Mouse (Mus musculus) cerebellum, postnatal 25 days (tissue): Measurements from ENCODE around the gene Ntn5.

Experiments
- DNase-seq, 2 experiments: peaks; one replicate each; pipeline ENCODE4 v3.0.0; 2021; ENCODE audit warnings: mixed read lengths in 2 of 2

Ntn5 gene

DNA sequence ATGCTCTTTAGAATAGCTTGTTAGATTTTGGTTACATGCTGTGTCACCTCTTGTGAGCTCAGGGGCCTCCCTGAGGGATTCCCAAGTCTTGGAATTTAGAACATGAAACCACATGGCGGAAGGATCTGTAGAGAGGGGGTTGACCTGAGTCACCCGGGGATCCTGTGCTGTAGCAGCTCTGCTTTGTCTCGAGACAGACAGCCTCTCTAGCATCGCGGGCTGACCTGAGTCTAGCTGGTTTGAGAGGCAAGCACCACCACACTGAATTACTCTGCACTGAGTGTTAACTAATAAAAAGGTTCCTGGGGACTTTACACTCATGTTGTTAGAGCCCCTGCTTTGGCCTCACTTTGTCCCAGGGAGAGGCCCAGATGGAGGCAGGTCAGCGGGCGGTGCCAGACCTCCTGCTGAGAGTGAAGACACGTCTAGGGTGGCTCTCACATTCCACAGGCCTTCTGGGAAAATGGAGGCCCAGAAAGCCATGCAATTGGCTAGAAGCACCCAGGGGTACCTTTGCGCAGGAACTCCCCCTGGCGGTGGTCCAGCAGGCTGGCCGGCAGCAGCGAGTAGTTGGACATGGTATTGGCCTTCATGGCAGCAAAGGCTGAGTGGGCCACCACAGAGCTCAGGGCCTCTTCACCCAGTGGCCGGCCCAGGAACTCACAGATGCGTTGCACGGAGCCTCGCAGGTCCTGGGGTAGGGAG, 47.1 kb downstream of the Ntn5 start:
- no peak for DNase-seq

DNA sequence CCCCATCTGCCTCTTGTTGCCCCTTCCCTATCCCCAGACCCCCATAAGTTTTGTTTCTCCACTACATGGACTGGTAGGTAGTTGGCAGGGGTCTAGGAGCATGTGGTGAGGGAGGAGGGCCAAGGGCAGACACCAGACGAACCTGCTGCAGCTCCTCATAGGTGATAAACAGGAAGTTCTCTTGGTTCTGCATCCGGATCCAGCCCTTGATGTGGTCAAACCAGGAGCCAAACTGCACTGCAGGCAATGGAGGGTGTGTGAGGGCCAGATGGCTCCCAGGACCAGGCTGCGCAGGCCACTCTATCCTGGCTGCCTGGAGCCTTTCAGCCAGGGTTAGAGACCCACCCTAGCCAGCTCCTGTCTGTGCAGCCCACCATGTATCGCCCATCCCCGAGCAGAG, 49.7 kb downstream of the Ntn5 start:
- no peak for DNase-seq

DNA sequence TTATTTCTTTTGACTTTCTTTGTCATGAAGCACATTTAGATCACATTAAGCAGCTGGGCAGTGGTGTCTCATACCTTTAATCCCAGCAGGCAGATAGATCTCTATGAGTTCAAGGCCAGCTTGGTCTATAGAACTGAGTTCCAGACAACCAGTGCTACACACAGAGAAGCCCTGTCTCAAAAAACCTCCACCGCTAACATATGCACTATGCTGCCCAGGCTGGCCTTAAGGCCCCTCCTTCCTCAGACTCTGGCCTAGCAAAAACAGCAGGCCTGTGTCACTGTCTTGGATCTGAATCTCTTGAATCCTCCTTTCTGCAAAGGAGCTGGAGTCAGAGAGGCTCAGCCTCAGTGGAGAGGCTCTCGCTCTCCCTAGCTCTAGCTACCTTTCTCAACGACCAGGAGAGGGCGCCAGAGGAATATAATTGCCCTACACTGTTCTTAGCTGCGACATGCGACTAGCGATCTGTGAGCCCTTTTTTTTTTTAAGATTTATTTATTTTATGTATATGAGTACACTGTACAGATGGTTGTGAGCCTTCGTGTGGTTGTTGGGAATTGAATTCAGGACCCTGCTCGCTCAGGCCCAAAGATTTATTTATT, 55.4 kb downstream of the Ntn5 start:
- DNase-seq: peak; percentile 82 to 91

DNA sequence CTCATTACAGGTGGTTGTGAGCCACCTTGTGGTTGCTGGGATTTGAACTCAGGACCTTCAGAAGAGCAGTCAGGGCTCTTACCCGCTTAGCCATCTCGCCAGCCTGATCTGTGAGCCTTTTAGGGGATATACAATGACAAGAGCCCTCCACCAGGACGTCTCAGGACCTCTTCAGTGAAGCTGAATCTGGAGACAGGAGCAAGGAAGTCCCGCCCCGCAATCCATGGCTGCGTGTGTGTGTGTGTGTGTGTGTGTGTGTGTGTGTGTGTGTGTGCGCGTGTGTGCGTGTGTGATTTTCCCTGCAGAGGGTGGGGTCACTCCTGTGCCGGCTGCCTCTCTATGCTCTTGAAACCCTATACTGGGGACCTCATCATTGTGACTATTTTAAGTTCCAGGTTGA, 56.0 kb downstream of the Ntn5 start:
- no peak for DNase-seq

DNA sequence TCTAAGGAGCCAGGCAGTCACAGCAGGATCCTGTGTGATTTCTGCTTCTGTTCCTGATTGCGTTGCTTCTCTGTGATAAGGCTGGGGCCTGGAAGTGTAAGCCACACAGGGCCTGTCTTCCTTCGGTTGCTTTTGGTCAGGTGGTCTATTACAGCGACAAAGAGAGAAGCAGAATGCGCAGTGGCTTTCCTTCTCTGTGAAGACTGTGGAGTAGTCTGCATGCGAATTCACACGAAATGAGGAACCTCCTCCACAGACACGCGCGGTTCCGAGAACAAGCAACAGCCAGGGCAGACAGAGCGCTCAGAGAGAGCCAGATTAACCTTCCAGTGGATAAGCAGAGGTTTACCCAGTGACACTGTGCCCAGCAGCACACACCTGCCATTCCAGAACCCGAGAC, 57.5 kb downstream of the Ntn5 start:
- DNase-seq: no peak

DNA sequence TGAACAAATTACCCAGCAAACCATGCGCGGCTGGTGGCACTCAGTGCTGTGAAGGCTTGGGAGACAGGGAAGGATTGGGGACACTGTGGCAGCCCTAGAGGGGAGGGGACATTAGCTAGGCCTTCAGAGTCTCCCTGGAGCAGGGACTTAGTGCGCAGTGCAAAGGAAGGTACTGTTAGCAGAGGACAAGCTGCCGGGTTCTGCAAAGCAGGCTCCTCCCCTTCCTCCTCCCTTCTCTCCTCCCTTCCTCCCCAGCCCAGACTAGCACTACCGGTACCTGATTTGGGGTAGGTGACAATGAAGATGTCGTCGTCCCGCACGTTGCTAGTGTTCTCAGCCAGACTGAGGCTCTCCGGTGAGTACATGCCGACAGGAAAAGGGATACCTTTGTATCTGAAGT, 58.0 kb downstream of the Ntn5 start:
- no peak for DNase-seq

DNA sequence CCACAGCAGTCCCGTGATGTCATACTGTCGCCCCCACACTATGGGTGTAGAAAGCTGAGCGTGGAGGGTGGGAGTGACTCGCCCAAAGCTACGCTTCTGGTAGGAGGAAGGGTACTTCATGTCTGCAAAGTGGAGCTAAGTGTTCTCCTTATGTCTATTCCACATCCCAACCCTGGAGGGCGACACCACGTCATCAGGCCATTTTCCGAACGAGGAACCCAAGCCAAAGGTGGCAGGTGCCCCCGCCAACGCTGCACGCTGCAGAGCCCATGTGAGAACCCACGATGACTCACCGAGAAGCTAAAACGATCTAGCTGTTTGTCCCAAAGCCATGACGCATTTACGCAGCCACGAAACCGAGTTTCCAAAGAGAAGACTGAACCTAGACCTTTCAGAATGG, 58.5 kb downstream of the Ntn5 start:
- DNase-seq: peak; percentile 44 to 69
